Mouse (Mus musculus): ENCODE data around the gene Zfp78.

- TF ChIP-seq POLR2A (IDR thresholded peaks at IDR 0.05; ENCODE audit: borderline replicate concordance, insufficient read depth, low read length) (no peak), CTCF (IDR thresholded peaks at IDR 0.05; ENCODE audit: borderline replicate concordance, insufficient read depth, low read depth, low read length) (no peak)
These were observed 18.4 kb downstream of the Zfp78 start for GRCm38 (mm10) chr7:6381431-6381830.
